Mouse (Mus musculus): Measurements from ENCODE around the gene Ncam2. TPM values are rescaled to one million over a fixed set of nuclear protein-coding genes. Genes with fewer than 3 reads are reported as not detected.

Gene Ncam2
- polyA plus RNA-seq (2012), result 0.03 TPM in 1 of 2 replicates, not detected in the other

GRCm38 (mm10) chr16:81200201-81201071 is at the start of gene Ncam2:
Gene Ncam2 (plus strand): TSS chr16:81200697.

